Mouse (Mus musculus): Measurements from ENCODE around the gene Erlin1. TPM values are rescaled to one million over a fixed set of nuclear protein-coding genes. Genes with fewer than 3 reads are reported as not detected.

Erlin1 gene
- total RNA-seq, 2 experiments from 2014 or later, result 20.8 to 22.3 TPM

GRCm38 (mm10) chr19:44055173-44055826 lies 14.3 kb downstream of the Erlin1 start:
- intact Hi-C loops (cut with DNase I), result no loop called here
- no peak for TF ChIP-seq CTCF (IDR thresholded peaks at IDR 0.05)
- Histone ChIP-seq H3K27ac (no peak overlapping the region), H3K4me3 (no peak overlapping the region)
- DNase-seq (ENCODE audit: extremely low spot score in 1 of 2, low spot score in 2 of 2), result no peak

GRCm38 (mm10) chr19:44050388-44050787 lies 19.2 kb downstream of the Erlin1 start:
- TF ChIP-seq CTCF (IDR thresholded peaks at IDR 0.05), result no peak
- DNase-seq (ENCODE audit: extremely low spot score in 1 of 2, low spot score in 2 of 2), result no peak
- H3K4me3 ChIP-seq, result no peak overlapping the region
- intact Hi-C loops (cut with DNase I), result no loop called here
- H3K27ac ChIP-seq, result no peak overlapping the region

GRCm38 (mm10) chr19:44049282-44049681 lies 20.3 kb downstream of the Erlin1 start:
- no peak for DNase-seq (ENCODE audit: extremely low spot score in 1 of 2, low spot score in 2 of 2)
- no peak for TF ChIP-seq CTCF (IDR thresholded peaks at IDR 0.05)
- intact Hi-C loops (cut with DNase I), result no loop called here
- H3K4me3 ChIP-seq, result no peak overlapping the region
- H3K27ac ChIP-seq, result no peak overlapping the region

GRCm38 (mm10) chr19:44045847-44046246 lies 23.7 kb downstream of the Erlin1 start:
- H3K4me3 ChIP-seq, result no peak overlapping the region
- TF ChIP-seq CTCF (IDR thresholded peaks at IDR 0.05), result no peak
- DNase-seq (ENCODE audit: extremely low spot score in 1 of 2, low spot score in 2 of 2), result no peak
- intact Hi-C loops (cut with DNase I), result no loop called here
- H3K27ac ChIP-seq, result no peak overlapping the region

GRCm38 (mm10) chr19:44042121-44042520 lies 27.5 kb downstream of the Erlin1 start:
- TF ChIP-seq CTCF (IDR thresholded peaks at IDR 0.05), result no peak
- Histone ChIP-seq H3K4me3 (no peak overlapping the region), H3K27ac (no peak overlapping the region)
- no peak for DNase-seq (ENCODE audit: extremely low spot score in 1 of 2, low spot score in 2 of 2)
- intact Hi-C loops (cut with DNase I), result no loop called here

GRCm38 (mm10) chr19:44033396-44033795 lies 36.2 kb downstream of the Erlin1 start:
- Histone ChIP-seq H3K4me3 (no peak overlapping the region), H3K27ac (no peak overlapping the region)
- intact Hi-C loops (cut with DNase I), result no loop called here
- TF ChIP-seq CTCF (IDR thresholded peaks at IDR 0.05), result no peak
- no peak for DNase-seq (ENCODE audit: extremely low spot score in 1 of 2, low spot score in 2 of 2)

GRCm38 (mm10) chr19:44032046-44032744 lies 37.4 kb downstream of the Erlin1 start:
- Histone ChIP-seq H3K4me3 (no peak overlapping the region), H3K27ac (no peak overlapping the region)
- TF ChIP-seq CTCF (IDR thresholded peaks at IDR 0.05), result no peak
- intact Hi-C loops (cut with DNase I), result no loop called here
- DNase-seq (ENCODE audit: extremely low spot score in 1 of 2, low spot score in 2 of 2), result no peak

GRCm38 (mm10) chr19:44030024-44030423 lies 39.6 kb downstream of the Erlin1 start:
- DNase-seq (ENCODE audit: extremely low spot score in 1 of 2, low spot score in 2 of 2), result no peak
- TF ChIP-seq CTCF (IDR thresholded peaks at IDR 0.05), result no peak
- intact Hi-C loops (cut with DNase I), result no loop called here
- no peak overlapping the region for H3K27ac ChIP-seq
- H3K4me3 ChIP-seq, result no peak overlapping the region

GRCm38 (mm10) chr19:44028972-44029371 lies 40.6 kb downstream of the Erlin1 start, which contains the start of gene Cyp2c23:
Gene Cyp2c23 (minus strand): TSS chr19:44029208.
- intact Hi-C loops (cut with DNase I), result no loop called here

GRCm38 (mm10) chr19:44026956-44027530 lies 42.5 kb downstream of the Erlin1 start:
- TF ChIP-seq CTCF (IDR thresholded peaks at IDR 0.05), result no peak
- intact Hi-C loops (cut with DNase I), result no loop called here
- DNase-seq (ENCODE audit: extremely low spot score in 1 of 2, low spot score in 2 of 2), result no peak
- Histone ChIP-seq H3K27ac (no peak overlapping the region), H3K4me3 (no peak overlapping the region)

More at GRCm38 (mm10) chr19:44028972-44029371, 40.6 kb downstream of the Erlin1 start, which contains the start of gene Cyp2c23:
- no peak within 1 kb of the TSS for H3K4me3 ChIP-seq
- no peak within 1 kb of the TSS for H3K27ac ChIP-seq
- no peak for TF ChIP-seq CTCF (IDR thresholded peaks at IDR 0.05)
- no peak for DNase-seq (ENCODE audit: extremely low spot score in 1 of 2, low spot score in 2 of 2)

GRCm38 (mm10) chr19:44024921-44025585 lies 44.5 kb downstream of the Erlin1 start:
- Histone ChIP-seq H3K4me3 (no peak overlapping the region), H3K27ac (no peak overlapping the region)
- TF ChIP-seq CTCF (IDR thresholded peaks at IDR 0.05), result no peak
- peak in 1 of 2 experiments; percentile 22 for DNase-seq (ENCODE audit: extremely low spot score in 1 of 2, low spot score in 2 of 2)
- intact Hi-C loops (cut with DNase I), result no loop called here

GRCm38 (mm10) chr19:44023066-44023465 lies 46.5 kb downstream of the Erlin1 start:
- no peak overlapping the region for H3K4me3 ChIP-seq
- no peak overlapping the region for H3K27ac ChIP-seq
- no peak; the same call in 1 of the 2 replicates for TF ChIP-seq CTCF (IDR thresholded peaks at IDR 0.05)
- no peak for DNase-seq (ENCODE audit: extremely low spot score in 1 of 2, low spot score in 2 of 2)
- intact Hi-C loops (cut with DNase I), result no loop called here
